Mouse (Mus musculus) megakaryocyte, embryonic 14.5 days (primary cell): ENCODE data around the gene Nupr1l.

Experiments
- FLI1 ChIP-seq: IDR thresholded peaks from 2 replicates; pipeline ENCODE4 v1.6.1; 2012; ENCODE audit warnings: low read length, inconsistent platforms, mixed read lengths
- GATA1 ChIP-seq: IDR thresholded peaks from 3 replicates; pipeline ENCODE4 v1.6.1; 2012; ENCODE audit warnings: mixed read lengths, low read length, inconsistent platforms, borderline replicate concordance

- TF ChIP-seq GATA1: no peak
- TF ChIP-seq FLI1: no peak
Measured at GRCm38 (mm10) chr5:129941495-129942045, 33.2 kb downstream of the Nupr1l start, which contains the start of gene Vkorc1l1.
